Mouse (Mus musculus): Measurements from ENCODE around the gene Snx32. TPM values are rescaled to one million over a fixed set of nuclear protein-coding genes. Genes with fewer than 3 reads are reported as not detected.

Gene Snx32
- polyA plus RNA-seq, 1 experiment from 2014 or later, result 10.1 TPM

- H3K4me2 ChIP-seq, result peak overlapping the region; percentile 82
- no peaks in the 10 kb centered on the region for H3K9me3 ChIP-seq
- peak overlapping the region; percentile 98 for H3K27ac ChIP-seq
- H3K27me3 ChIP-seq, result no peaks in the 10 kb centered on the region
- under 1% methylated on average over 26 of the region's 26 CpGs for WGBS
- peak overlapping the region; percentile 50 for H3K4me3 ChIP-seq (replicated peaks)
- H3K9ac ChIP-seq (replicated peaks), result peak overlapping the region; percentile 61
- peaks cover 34% of the 10 kb centered on the region for H3K4me1 ChIP-seq (replicated peaks)
- peaks cover 50% of the 10 kb centered on the region for H3K36me3 ChIP-seq
- peak; percentile 84 for ATAC-seq (ENCODE audit: insufficient number of reproducible peaks, insufficient read depth, low FRiP score, low TSS enrichment, low read depth)
Observed at GRCm38 (mm10) chr19:5488878-5489571, 21.3 kb downstream of the Snx32 start.

GRCm38 (mm10) chr19:5487768-5488550 is 22.4 kb downstream of the Snx32 start, which contains the start of gene Mus81:
Mus81 (minus strand) TSS chr19:5488402.
- H3K27ac ChIP-seq, result peak within 1 kb of the TSS; percentile 98
- no peaks in the 10 kb centered on the region for H3K9me3 ChIP-seq
- WGBS, result under 1% methylated on average over 39 of the region's 39 CpGs
- peaks cover 32% of the 10 kb centered on the region for H3K4me1 ChIP-seq (replicated peaks)
- H3K4me2 ChIP-seq, result peak within 1 kb of the TSS; percentile 82
- H3K4me3 ChIP-seq (replicated peaks), result peak within 1 kb of the TSS; percentile 50
- peak within 1 kb of the TSS; percentile 61 for H3K9ac ChIP-seq (replicated peaks)
- ATAC-seq (ENCODE audit: insufficient number of reproducible peaks, insufficient read depth, low FRiP score, low TSS enrichment, low read depth), result peak; percentile 66
- H3K27me3 ChIP-seq, result no peaks in the 10 kb centered on the region
- H3K36me3 ChIP-seq, result peaks cover 50% of the 10 kb centered on the region

DNA sequence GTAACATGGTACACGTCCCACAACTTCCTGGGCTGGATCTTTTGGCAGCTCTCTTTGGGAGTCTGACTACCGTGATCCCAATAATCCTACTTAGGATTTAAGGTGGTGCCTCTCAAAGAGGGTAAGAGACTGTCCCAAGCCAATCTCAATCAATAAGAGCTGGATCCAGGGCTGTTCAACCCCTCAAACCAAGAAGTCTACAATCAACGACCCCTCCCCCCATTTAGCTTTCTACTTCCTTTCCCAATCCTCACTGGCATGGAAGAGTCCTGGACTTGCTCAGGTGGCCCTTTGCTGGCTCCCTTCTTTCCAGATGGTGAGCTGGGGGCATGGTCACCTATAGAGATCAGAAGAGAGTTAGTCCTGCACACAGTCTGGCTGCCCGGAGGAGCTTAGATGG is 23.6 kb downstream of the Snx32 start:
- 91% methylated on average over 4 of the region's 4 CpGs for WGBS
- Histone ChIP-seq H3K9ac (replicated peaks) (no peak overlapping the region), H3K9me3 (no peaks in the 10 kb centered on the region), H3K4me3 (replicated peaks) (peak overlapping the region; percentile 50; the same call in 1 of the 2 replicates), H3K36me3 (peaks cover 50% of the 10 kb centered on the region), H3K4me1 (replicated peaks) (peaks cover 21% of the 10 kb centered on the region), H3K4me2 (peak overlapping the region; percentile 82; the same call in 1 of the 2 replicates), H3K27ac (no peak overlapping the region), H3K27me3 (no peaks in the 10 kb centered on the region)
- no peak for ATAC-seq (ENCODE audit: insufficient number of reproducible peaks, insufficient read depth, low FRiP score, low TSS enrichment, low read depth)

DNA sequence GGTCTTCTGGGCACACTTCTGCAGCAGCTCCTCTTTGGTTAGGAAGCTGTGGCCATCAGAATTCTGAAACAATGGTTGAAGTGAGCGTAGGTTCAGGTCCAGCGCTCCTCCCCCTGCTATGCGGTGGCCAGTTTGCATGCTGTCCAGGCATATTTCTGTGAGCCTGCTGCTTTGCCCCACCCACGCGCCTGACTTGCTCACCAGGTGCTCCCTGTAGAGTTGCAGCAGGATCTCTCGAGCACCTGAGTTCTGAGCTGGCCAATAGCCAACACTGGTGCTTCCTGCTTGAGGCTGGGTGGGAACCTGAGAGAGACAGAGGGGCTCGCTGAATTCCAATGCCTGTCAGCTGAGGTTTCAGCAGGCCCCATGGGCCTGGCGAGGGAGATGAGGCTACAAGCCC is 24.1 kb downstream of the Snx32 start:
- peaks cover 55% of the 10 kb centered on the region for H3K36me3 ChIP-seq
- WGBS, result 89% methylated on average over 8 of the region's 8 CpGs
- H3K4me1 ChIP-seq (replicated peaks), result peaks cover 20% of the 10 kb centered on the region
- no peaks in the 10 kb centered on the region for H3K27me3 ChIP-seq
- no peaks in the 10 kb centered on the region for H3K9me3 ChIP-seq
- H3K4me2 ChIP-seq, result no peak overlapping the region
- no peak overlapping the region for H3K27ac ChIP-seq
- H3K4me3 ChIP-seq (replicated peaks), result no peak overlapping the region
- no peak overlapping the region for H3K9ac ChIP-seq (replicated peaks)
- ATAC-seq (ENCODE audit: insufficient number of reproducible peaks, insufficient read depth, low FRiP score, low TSS enrichment, low read depth), result no peak

DNA sequence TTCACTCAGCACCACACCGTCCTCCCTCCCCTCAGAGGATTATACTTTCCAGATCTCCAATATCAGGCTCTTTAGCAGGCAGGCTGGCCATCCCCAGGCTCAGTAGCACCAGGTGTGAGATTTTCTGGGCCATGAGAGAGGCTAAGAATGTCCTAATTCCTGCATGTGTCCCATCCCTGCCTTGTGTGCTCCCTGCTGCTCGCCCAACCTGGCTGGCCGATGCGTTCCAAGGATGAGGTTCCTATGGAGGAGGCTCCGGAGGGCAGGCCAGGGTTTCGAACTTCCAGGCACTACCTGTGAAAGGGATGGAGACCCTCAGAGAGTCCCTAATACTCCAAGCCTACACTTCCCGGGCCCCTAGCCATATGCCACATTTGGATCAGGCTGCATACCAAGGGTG is 24.5 kb downstream of the Snx32 start:
- Histone ChIP-seq H3K4me3 (replicated peaks) (no peak overlapping the region), H3K9ac (replicated peaks) (no peak overlapping the region), H3K36me3 (peaks cover 59% of the 10 kb centered on the region), H3K4me2 (no peak overlapping the region), H3K9me3 (no peaks in the 10 kb centered on the region), H3K4me1 (replicated peaks) (peaks cover 20% of the 10 kb centered on the region), H3K27ac (no peak overlapping the region), H3K27me3 (no peaks in the 10 kb centered on the region)
- ATAC-seq (ENCODE audit: insufficient number of reproducible peaks, insufficient read depth, low FRiP score, low TSS enrichment, low read depth), result no peak
- WGBS, result 95% methylated on average over 7 of the region's 7 CpGs

- no peak overlapping the region for H3K4me3 ChIP-seq (replicated peaks)
- H3K9me3 ChIP-seq, result no peaks in the 10 kb centered on the region
- H3K4me2 ChIP-seq, result no peak overlapping the region
- no peak overlapping the region for H3K9ac ChIP-seq (replicated peaks)
- WGBS, result 87% methylated on average over 8 of the region's 8 CpGs
- H3K27ac ChIP-seq, result no peak overlapping the region
- H3K4me1 ChIP-seq (replicated peaks), result peaks cover 20% of the 10 kb centered on the region
- no peak for ATAC-seq (ENCODE audit: insufficient number of reproducible peaks, insufficient read depth, low FRiP score, low TSS enrichment, low read depth)
- no peaks in the 10 kb centered on the region for H3K27me3 ChIP-seq
- peaks cover 64% of the 10 kb centered on the region for H3K36me3 ChIP-seq
Observed at GRCm38 (mm10) chr19:5485371-5485770, 25.0 kb downstream of the Snx32 start.

DNA sequence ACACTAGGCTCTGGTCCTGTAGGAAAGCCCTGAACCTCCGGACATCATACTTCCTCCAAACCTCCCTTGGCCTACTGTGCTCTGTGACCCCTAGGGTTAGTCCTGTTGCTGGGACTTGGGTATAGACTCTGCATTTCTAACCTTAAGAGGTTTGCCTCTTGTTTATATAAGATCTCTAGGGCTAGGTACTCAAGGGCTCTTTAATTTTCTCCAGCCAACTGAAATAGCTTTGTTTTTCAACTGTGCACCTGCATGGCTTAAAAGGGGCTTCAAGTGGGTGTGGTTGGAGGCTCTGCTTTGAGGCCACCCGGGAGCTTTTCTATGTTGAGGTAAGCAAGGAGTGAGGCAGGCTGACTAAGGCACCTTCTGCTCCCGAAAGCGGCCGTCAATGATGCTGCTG is 25.8 kb downstream of the Snx32 start:
- ATAC-seq (ENCODE audit: insufficient number of reproducible peaks, insufficient read depth, low FRiP score, low TSS enrichment, low read depth), result no peak
- Histone ChIP-seq H3K27me3 (no peaks in the 10 kb centered on the region), H3K27ac (no peak overlapping the region), H3K4me3 (replicated peaks) (no peak overlapping the region), H3K4me2 (no peak overlapping the region), H3K9ac (replicated peaks) (no peak overlapping the region), H3K4me1 (replicated peaks) (peaks cover 16% of the 10 kb centered on the region), H3K9me3 (no peaks in the 10 kb centered on the region), H3K36me3 (peaks cover 72% of the 10 kb centered on the region)
- WGBS, result 82% methylated on average over 5 of the region's 5 CpGs

- no peak overlapping the region for H3K4me3 ChIP-seq (replicated peaks)
- H3K27ac ChIP-seq, result no peak overlapping the region
- peaks cover 81% of the 10 kb centered on the region for H3K36me3 ChIP-seq
- no peak for ATAC-seq (ENCODE audit: insufficient number of reproducible peaks, insufficient read depth, low FRiP score, low TSS enrichment, low read depth)
- no peak overlapping the region for H3K9ac ChIP-seq (replicated peaks)
- no peak overlapping the region for H3K4me2 ChIP-seq
- H3K9me3 ChIP-seq, result no peaks in the 10 kb centered on the region
- peaks cover 16% of the 10 kb centered on the region for H3K4me1 ChIP-seq (replicated peaks)
- WGBS, result 92% methylated on average over 19 of the region's 19 CpGs
- H3K27me3 ChIP-seq, result no peaks in the 10 kb centered on the region
Observed at GRCm38 (mm10) chr19:5483386-5484359, 26.7 kb downstream of the Snx32 start.

- Histone ChIP-seq H3K27ac (no peak overlapping the region), H3K4me1 (replicated peaks) (peaks cover 7% of the 10 kb centered on the region; the same call in 1 of the 2 replicates), H3K4me3 (replicated peaks) (no peak overlapping the region), H3K27me3 (no peaks in the 10 kb centered on the region), H3K36me3 (peaks cover 98% of the 10 kb centered on the region), H3K9me3 (no peaks in the 10 kb centered on the region), H3K9ac (replicated peaks) (no peak overlapping the region), H3K4me2 (no peak overlapping the region)
- WGBS, result 89% methylated on average over 10 of the region's 10 CpGs
- no peak for ATAC-seq (ENCODE audit: insufficient number of reproducible peaks, insufficient read depth, low FRiP score, low TSS enrichment, low read depth)
Observed at GRCm38 (mm10) chr19:5481398-5481797, 28.9 kb downstream of the Snx32 start.

DNA sequence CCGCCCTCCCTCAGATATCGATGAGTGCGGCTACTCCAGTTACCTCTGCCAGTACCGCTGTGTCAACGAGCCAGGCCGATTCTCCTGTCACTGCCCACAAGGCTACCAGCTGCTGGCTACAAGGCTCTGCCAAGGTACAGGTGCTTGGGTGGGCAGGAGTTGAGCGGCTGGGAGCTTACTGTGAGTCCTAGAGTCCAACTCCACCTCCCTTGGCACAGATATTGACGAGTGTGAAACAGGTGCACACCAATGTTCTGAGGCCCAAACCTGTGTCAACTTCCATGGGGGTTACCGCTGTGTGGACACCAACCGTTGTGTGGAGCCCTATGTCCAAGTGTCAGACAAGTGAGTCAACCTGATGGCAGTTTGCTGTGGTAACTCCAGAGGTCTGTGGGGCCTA is 30.3 kb downstream of the Snx32 start:
- H3K4me2 ChIP-seq, result no peak overlapping the region
- H3K27ac ChIP-seq, result no peak overlapping the region
- H3K27me3 ChIP-seq, result no peaks in the 10 kb centered on the region
- 88% methylated on average over 10 of the region's 10 CpGs for WGBS
- H3K9me3 ChIP-seq, result no peaks in the 10 kb centered on the region
- H3K4me3 ChIP-seq (replicated peaks), result no peak overlapping the region
- peaks cover 16% of the 10 kb centered on the region for H3K4me1 ChIP-seq (replicated peaks)
- H3K9ac ChIP-seq (replicated peaks), result no peak overlapping the region
- ATAC-seq (ENCODE audit: insufficient number of reproducible peaks, insufficient read depth, low FRiP score, low TSS enrichment, low read depth), result no peak
- H3K36me3 ChIP-seq, result peaks cover 90% of the 10 kb centered on the region
